Mouse (Mus musculus) MEL (cell line): Measurements from ENCODE around the gene Lgals7.

ENCODE experiments used
- CHD1 ChIP-seq: IDR thresholded peaks from 2 replicates; pipeline ENCODE4 v1.6.1; 2012; ENCODE audit warnings: low read depth, mild to moderate bottlenecking, inconsistent platforms, low read length, improper control_type of control experiment
- CTCF ChIP-seq, 3 experiments: IDR thresholded peaks in 2 of 3; conservative IDR thresholded peaks in 1 of 3; 2 replicates each; pipeline ENCODE4 v1.5.1; 2011 to 2012; ENCODE audit warnings: low read length in 3 of 3, low read depth in 2 of 3, mild to moderate bottlenecking in 2 of 3, improper control_type of control experiment in 1 of 3, inconsistent platforms in 1 of 3, mixed read lengths in 1 of 3, moderate library complexity in 1 of 3; ENCODE audit not compliant: control insufficient read depth in 1 of 3, insufficient read depth in 1 of 3, poor library complexity in 1 of 3, severe bottlenecking in 1 of 3
- EP300 ChIP-seq, 2 experiments: IDR thresholded peaks; 2 replicates each; pipeline ENCODE4 v1.6.1; 2011; ENCODE audit warnings: improper control_type of control experiment in 2 of 2, low read length in 2 of 2, low read depth in 1 of 2, mild to moderate bottlenecking in 1 of 2
- GATA1 ChIP-seq: IDR thresholded peaks from 2 replicates; pipeline ENCODE4 v1.6.1; 2011; ENCODE audit warnings: low read depth, low read length, improper control_type of control experiment
- MAX ChIP-seq: IDR thresholded peaks from 2 replicates; pipeline ENCODE4 v1.6.1; 2011; ENCODE audit warnings: low read length, improper control_type of control experiment
- NELFE ChIP-seq: IDR thresholded peaks from 2 replicates; pipeline ENCODE4 v1.6.1; 2011; ENCODE audit warnings: low read depth, low read length, improper control_type of control experiment
- NRF1 ChIP-seq: IDR thresholded peaks from 2 replicates; pipeline ENCODE4 v1.6.1; 2014; ENCODE audit warnings: low read depth, mild to moderate bottlenecking, inconsistent platforms, low read length, improper control_type of control experiment, moderate library complexity; ENCODE audit not compliant: poor library complexity, insufficient read depth, severe bottlenecking
- POLR2A ChIP-seq, 2 experiments: IDR thresholded peaks; 2 replicates each; pipeline ENCODE4 v1.6.1; 2011 to 2012; ENCODE audit warnings: low read length in 2 of 2, mild to moderate bottlenecking in 2 of 2, control low read depth in 1 of 2, improper control_type of control experiment in 1 of 2, low read depth in 1 of 2, moderate library complexity in 1 of 2; ENCODE audit not compliant: control insufficient read depth in 1 of 2, insufficient read depth in 1 of 2, poor library complexity in 1 of 2

DNA sequence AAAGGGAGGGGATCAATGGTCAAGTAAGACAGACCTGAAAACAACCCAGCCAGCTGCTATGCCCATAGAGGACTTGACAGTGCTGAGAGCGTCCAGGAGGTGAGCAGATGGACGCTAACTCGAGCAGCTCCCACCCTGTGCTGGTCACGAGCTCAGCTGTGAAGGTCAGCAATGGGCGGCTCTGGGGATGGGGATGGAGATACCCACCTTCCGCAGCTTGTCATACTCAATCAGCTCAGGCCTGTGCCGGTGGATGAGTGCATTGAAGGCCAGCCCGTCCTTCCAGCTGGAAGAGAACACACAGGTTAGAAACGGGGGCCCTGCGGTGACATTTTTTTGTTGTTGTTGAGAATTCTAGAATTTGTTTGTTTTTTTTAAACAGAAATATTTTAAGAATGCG, 49.5 kb downstream of the Lgals7 start:
- TF ChIP-seq GATA1 (no peak), NELFE (no peak), POLR2A (IDR thresholded peaks at IDR 0.05; ENCODE audit: control insufficient read depth in 1 of 2, insufficient read depth in 1 of 2, low read depth in 1 of 2, low read length in 2 of 2, poor library complexity in 1 of 2) (no peak), CTCF (IDR thresholded peaks at IDR 0.05 in 2 of 3, conservative IDR thresholded peaks at IDR 0.05 in 1 of 3; ENCODE audit: control insufficient read depth in 1 of 3, insufficient read depth in 1 of 3, low read depth in 2 of 3, low read length in 3 of 3, poor library complexity in 1 of 3, severe bottlenecking in 1 of 3) (no peak), EP300 (IDR thresholded peaks at IDR 0.05; ENCODE audit: low read depth in 1 of 2, low read length in 2 of 2) (no peak), MAX (no peak), CHD1 (no peak), NRF1 (no peak)
